Mouse (Mus musculus) thymus, postnatal 36 days (tissue): ENCODE data around the gene Adsl.

ENCODE experiments used
- DNase-seq, 2 experiments: peaks; one replicate each; pipeline ENCODE4 v3.0.0; 2022; ENCODE audit warnings: mixed read lengths in 2 of 2

The Adsl gene

DNA sequence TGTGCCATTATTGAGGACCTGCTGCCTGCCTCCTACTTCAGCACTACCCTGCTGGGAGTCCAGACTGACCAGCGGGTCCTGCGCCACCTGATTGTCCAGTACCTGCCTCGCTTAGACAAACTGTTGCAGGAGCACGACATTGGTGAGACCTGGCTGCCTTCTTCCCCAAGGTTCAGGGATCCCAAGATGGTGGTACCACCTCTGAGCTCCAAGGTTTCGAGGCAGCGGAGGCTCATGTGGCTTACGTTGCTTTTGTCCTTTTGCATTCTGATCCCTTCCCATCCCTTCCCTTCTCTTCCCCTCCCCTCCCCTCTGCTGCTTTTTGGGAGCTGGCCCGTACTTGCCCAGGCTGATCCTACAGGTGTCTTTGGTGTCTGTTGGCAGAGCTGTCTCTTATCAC is 59.6 kb downstream of the Adsl start:
- DNase-seq: no peak

DNA sequence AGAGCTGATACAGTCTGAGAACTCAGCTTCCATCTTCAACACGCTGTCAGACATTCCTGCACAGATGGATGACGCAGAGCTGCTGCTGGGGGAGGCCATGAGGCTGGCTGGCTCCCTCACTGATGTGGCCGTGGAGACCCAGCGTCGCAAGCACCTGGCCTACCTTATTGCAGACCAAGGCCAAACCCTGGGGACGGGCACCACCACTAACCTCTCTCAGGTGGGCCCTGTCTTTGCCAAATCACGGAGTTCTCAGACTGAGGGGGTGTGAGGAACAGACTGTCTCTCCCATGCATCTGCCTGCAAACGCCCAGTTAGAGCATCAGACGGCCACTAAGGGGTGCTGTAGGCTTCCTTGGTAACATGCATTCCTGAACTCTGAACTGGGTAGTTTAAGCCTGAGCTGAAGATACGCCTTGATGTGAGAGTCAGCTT is 60.4 kb downstream of the Adsl start:
- no peak for DNase-seq

DNA sequence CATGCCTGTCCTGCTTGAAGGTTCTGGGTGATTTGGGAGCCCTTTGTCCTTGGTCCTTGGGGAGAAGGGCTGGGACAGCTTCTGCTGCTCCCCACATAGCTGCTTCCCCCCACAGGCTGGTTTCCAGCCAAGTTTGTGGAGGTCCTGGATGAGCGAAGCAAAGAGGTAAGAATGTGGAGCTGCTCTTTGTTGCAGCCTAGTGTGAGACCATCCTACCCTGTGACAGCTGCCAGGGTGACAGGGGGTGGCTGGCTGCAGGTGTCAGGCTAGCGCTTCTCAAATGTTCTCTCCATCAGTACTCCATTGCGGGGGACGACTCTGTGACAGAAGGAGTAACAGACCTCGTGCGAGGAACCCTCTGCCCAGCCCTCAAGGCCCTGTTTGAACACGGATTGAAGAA is 61.8 kb downstream of the Adsl start:
- DNase-seq: no peak

DNA sequence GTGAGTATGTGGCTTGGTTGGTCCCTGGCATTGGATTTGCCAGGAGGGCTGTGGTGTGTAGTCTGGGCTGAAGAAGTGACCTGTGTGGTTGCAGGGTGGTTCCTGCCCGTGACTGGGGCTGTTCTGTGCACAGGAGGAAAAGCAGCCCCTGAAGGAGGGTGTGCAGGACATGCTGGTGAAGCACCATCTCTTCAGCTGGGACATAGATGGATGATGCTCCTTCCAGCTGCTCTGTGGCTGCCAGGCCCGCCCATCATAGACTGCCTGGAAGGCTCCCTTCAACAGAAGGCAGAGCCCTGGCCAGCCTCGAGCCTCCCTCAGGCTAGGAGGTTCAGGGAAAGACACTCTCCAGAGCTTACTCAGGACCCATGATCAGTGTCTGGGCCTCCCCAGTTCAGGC is 63.2 kb downstream of the Adsl start:
- no peak for DNase-seq

DNA sequence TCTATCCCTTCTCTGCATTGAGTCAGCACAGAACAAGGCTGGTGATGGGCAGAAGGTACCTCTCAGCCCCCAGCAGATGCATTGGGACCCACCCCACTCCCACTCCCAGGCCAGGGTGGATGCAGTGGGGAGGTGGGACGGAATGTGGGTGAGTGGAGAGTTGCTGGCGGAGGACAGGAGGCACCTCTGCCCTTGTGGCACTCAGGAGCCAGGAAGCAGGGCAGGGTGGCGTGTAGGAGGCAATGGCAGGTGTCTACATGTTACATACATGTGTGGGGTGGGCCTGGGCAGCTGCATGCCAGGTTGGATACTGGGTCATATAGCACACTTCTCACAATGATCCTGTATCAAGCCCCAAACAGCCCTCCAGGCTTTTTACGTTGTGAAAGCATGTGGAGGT is 64.1 kb downstream of the Adsl start:
- DNase-seq: no peak

DNA sequence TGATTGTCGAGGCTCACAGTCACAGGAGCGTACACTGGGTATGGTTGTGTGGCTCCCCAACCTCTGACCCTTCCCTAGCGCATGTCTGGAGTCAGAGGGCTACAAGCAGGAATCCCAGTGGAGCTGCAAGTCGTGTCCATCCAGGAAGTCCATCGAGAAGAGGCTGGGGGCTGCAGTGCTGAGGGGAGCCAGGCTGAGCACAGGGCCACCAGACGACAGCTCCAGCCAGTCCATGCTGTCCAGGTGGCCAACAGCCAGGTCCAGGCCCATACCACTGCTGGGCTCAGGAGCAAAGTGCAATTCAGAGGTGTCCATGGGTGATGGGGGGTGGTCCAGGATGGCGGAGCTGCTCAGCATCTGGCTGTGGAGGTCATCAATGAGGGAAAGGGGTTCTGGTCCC is 64.9 kb downstream of the Adsl start:
- DNase-seq: no peak

DNA sequence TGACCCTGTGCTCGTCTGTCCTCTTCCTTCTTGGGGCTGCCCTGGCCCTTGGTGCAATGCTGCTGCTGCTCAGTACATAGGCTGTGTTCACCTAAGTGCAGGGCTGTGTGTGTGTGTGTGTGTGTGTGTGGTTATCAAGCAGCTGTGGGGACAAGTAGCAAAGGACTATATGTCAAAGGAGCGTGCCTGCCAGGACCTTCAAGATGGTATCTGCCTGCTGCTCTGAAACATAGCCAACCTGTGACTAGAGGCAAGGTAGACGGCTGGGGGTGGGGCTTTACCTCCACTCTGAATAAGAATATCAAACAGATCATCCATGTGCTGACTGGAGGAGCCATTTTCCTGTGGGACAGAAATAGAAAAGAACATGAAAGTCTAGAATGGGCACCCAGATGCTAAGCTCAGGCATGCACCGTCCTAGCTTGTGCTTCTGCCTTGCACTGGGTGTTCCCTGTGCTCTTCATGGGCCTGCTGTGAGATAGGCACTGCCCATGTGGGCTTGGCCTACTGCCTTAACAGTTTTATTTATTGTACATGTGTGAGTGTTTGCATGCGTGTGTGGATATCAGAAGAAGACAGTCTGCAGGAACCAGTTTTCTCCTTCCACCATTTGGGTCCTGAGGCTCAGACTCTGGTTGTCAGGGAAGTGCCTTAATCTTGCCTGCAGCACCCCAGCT is 66.9 kb downstream of the Adsl start:
- DNase-seq: peak in 1 of 2 experiments; percentile 1

DNA sequence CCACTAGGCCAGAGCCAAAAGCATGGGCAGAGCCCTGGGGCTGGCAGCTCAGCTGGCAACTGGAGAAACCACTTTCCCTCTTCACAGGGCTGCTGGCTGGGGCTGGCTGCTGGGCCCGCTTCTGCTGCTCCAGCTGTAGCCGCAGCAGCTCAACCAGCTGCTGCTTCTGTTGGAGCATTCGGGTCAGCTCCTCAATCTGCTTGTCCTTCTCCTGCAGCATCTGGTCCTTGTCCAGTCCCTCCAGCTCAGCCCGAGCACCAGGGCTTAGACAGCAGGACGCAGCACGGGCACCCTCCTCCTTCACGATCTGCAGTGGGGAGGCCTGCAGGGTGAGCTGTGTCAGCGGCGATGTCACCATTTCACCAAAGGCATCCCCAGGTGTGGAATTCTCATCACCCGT is 68.2 kb downstream of the Adsl start:
- DNase-seq: no peak

DNA sequence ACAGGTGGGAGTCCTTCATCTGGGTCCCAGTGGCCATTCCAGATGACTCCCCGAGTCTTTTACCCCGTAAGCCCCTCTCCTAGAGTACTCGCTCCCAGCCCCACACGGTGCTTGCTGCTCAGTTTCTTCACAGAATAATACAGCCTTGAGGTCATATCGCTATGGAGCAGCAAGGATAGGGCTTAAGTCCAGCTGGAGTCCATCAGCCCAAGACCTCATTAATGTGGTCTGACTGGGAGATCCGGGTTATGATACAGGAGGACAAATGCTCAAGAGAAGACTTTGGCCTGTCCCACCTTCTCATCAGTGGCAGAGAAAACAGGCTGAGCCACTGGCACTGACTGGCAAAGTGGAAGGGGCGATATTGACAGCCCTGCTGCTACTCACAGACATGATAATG is 69.0 kb downstream of the Adsl start:
- no peak for DNase-seq
